In genomic region chr2:26093897-26094296, GRCm38 (mm10) we compare ENCODE assay signal across 14 mouse cellular contexts.
"Had no signal": no experiment of that assay in that cellular context is flagged by ENCODE, and none has a peak within 500 bp of the region (broad histone marks: within the 10 kb centered on the region; RNA-seq: fewer than 3 reads in every experiment).

No protein-coding gene starts in this region.

- H3K4me2 ChIP-seq: intestine, embryonic 15.5 days; liver, embryonic 12.5 days; lung, embryonic 15.5 days had no signal

- H3K27me3 ChIP-seq: neural tube, embryonic 15.5 days had no signal

- H3K9ac ChIP-seq: intestine, embryonic 15.5 days; liver, embryonic 12.5 days; lung, embryonic 15.5 days; neural tube, embryonic 15.5 days had no signal

- H3K27ac ChIP-seq: intestine, embryonic 15.5 days; left cerebral cortex, adult 2 months; limb, embryonic 10.5 days; liver, embryonic 12.5 days; lung, embryonic 15.5 days; midbrain, embryonic 10.5 days; neural tube, embryonic 15.5 days had no signal

- ATAC-seq: intestine, embryonic 15.5 days; liver, embryonic 12.5 days had no signal

- H3K4me3 ChIP-seq: intestine, embryonic 15.5 days; left cerebral cortex, adult 2 months; limb, embryonic 10.5 days; liver, embryonic 12.5 days; lung, embryonic 15.5 days; midbrain, embryonic 10.5 days; myocyte; neural tube, embryonic 15.5 days had no signal

- H3K36me3 ChIP-seq: intestine, embryonic 15.5 days; limb, embryonic 10.5 days; liver, embryonic 12.5 days; midbrain, embryonic 10.5 days; neural tube, embryonic 15.5 days had no signal

- H3K9me3 ChIP-seq: intestine, embryonic 15.5 days; limb, embryonic 10.5 days; liver, embryonic 12.5 days; lung, embryonic 15.5 days; midbrain, embryonic 10.5 days; neural tube, embryonic 15.5 days had no signal

- DNase-seq: lung, postnatal 14 days; midbrain, embryonic 14.5 days; right cerebral cortex, adult 18-20 months; spleen, adult 18-20 months; thymus, adult 18-20 months; thymus, postnatal 14 days had no signal
